Mouse (Mus musculus): ENCODE measurements around the gene Sltm.
"Not testable (repeated sequence)": the region's sequence is repeated elsewhere in the genome, so short reads cannot be mapped to it uniquely, and the experiment has no call there.

Sltm gene

DNA sequence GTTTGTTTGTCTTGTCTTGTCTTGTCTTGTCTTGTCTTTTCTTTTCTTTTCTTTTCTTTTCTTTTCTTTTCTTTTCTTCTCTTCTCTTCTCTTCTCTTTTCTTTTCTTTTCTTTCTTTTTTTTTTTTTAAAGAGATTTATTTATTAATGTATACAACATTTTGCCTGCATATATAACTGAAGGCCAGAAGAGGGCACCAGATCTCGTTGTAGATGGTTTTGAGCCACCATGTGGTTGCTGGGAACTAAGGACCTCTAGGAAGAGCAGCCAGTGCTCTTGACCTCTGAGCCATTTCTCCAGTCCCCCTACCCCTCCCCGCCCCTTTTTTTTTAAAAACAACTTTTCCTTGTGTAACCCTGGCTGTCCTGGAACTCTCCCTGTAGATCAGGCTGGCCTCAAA, 9.7 kb downstream of the Sltm start:
- not testable (repeated sequence) for DNase-seq

GRCm38 (mm10) chr9:70555431-70555830, 12.9 kb downstream of the Sltm start:
- DNase-seq, result no peak

DNA sequence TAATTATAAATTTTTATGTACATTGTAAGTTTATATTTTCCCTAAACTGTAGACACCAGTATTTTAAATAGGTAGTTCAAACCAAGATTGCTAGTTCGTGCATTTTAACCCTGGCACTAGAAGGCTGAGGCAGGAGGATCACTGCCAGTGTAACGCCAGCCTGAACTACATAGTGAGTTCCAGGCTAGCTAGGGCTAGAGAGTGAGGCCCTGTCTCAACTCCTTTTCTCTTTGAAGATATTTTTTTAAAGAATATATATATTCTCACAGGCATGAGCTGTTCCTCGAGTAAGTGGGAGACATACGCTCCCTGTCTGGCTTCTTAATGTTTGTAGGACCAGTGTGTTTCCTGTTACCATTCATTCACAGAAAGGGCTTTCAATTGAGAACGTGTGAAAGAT, 14.2 kb downstream of the Sltm start:
- no peak for DNase-seq

DNA sequence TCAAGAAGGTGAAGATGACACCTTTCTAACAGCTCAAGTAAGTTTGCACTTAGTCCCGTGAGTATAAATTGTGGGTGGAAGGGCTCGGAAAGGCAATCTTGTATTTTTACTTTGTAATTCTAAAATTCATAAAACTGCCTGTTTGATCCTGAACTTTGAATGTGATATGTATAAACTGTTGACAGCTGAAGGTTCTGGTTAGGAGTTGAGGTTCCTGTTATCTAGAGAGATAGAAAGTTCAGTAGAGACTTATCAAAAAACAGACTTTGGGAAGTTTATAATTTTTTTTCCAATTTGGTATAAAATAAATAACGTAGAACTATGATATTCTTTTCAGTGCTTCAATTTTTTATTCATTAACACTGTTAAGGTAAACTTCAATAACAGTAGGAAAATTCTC, 20.3 kb downstream of the Sltm start:
- DNase-seq, result no peak

GRCm38 (mm10) chr9:70567651-70568050, 25.1 kb downstream of the Sltm start:
- DNase-seq, result no peak

DNA sequence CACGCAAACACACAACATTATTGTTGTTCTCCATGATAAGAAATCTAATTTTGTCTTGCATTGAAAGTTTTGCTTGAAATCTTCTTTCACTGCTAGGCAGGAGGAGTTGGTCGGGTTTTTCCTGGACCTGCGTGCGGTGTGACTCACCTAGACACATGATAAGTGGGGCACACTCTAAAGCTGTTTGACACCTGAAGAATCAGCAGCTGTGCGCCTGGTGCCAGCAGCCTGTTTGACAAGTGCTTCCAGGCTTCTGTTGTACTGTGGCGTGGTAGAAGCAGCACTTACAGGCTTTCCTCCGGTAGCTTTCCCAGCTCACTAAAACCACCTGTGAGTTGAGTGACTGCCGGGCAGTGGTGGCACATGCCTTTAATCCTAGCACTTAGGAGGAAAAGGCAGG, 27.8 kb downstream of the Sltm start:
- no peak for DNase-seq

DNA sequence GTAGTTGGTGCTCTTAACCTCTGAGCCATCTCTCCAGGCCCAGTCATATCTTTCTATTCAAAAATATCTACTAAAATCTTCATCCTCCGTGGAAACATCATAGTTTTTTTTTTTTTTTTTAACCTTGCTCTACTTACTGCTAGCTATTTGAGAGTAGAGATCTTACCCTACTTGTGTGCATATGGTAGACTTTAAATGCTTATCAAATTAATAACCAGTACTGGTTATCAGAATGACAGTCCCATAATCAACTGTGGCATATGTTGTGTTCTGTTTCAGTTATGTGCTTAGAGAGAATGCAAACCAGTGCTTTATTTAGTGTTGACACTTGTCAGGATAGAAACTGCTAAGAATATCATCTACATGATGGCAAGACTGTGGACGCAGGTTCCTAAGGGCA, 35.6 kb downstream of the Sltm start:
- no peak for DNase-seq

- DNase-seq, result no peak
These were observed 38.4 kb downstream of the Sltm start for GRCm38 (mm10) chr9:70580956-70581355.

DNA sequence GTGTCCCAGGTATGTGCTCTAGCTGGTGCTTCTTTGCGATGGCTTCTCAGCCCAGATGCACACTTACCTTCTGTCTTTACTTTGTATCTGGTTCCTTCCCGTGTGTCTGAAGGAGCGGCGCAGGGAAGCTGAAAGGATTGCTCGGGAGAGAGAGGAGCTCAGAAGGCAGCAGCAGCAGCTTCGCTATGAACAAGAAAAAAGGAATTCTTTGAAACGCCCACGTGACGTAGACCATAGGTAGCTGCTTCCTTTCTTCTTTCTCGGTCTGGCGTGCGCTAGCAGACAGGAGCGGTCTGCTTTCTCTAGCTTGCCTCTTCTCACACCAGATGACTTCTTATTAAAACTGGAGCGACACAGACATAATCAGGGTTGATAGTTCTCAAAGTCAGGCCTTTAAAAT, 42.1 kb downstream of the Sltm start:
- no peak for DNase-seq

DNA sequence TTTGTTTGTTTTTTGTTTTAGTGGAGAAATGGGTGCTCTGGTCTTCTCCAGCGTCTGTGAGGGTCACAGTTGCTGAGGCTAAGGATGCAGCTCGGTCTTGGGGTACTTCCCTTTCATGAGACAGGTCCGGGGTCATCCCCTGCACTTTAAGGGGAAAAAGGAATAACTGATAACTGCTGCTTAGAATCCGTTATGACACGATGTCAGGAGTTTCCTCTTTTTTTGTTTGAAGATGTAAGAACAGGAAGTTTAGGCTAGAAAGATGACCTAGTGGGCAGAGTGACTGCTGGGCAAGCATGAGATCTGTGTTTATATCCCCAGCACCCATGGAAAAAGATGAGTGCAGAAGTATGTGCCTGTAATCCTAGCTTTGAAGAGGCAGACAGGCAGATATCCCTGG, 42.6 kb downstream of the Sltm start:
- DNase-seq, result no peak

DNA sequence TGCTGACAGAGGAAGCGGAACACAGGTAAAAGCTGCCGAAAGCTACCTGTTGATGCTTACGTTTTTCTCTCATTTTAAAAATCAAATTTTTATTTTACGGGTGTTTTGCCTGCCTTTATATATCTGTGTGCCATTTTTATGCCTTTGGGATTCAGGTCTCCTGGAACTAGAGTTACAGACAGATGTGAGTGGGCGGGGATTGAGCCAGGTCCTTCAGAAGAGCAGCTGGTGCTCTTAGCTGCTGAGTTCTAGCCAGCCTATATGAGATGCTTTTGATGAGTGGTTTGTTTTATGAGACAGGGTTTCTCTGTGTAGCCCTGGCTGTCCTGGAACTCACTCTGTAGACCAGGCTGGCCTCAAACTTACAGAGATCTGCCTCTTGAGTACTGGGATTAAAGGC, 44.6 kb downstream of the Sltm start:
- no peak for DNase-seq

DNA sequence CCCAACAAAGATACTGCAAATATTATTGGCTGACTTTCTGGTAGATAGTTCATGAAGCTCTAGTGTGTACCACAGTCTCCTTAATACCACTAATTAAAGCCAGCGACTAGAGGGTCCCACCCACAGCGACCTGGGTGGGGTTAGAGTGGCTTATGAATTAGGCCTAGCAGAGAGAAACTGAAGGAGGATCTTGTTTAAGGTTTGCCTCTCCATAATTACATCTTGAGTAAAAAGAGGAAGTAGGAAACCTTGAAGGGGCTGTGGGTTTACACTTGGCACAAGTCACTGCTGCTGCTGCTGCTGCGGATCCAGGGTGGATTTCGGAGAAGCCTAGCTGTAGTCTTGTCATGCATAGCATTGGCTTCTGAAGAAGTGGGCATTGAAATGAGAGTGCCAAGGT, 48.2 kb downstream of the Sltm start:
- no peak for DNase-seq

GRCm38 (mm10) chr9:70591486-70591885, 48.9 kb downstream of the Sltm start:
- DNase-seq, result no peak

DNA sequence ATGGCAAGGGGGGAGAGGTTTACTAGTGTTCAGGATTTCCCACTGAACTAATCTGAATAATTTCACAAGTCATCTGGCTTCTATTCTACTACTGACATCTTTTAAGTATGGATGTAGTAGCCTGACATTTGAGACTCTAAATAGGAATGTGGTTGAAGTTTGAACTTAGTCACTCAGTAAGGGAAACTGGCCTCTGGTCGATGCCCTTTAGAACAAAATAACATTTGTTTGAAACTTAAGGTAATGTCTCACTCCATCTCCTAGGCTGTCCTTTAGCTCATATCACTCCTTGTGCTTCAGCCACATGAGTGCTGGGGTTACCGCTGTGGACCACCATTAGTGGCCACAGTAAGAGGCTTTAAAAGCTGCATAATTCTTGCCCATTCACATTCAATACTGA, 55.7 kb downstream of the Sltm start:
- DNase-seq, result no peak

DNA sequence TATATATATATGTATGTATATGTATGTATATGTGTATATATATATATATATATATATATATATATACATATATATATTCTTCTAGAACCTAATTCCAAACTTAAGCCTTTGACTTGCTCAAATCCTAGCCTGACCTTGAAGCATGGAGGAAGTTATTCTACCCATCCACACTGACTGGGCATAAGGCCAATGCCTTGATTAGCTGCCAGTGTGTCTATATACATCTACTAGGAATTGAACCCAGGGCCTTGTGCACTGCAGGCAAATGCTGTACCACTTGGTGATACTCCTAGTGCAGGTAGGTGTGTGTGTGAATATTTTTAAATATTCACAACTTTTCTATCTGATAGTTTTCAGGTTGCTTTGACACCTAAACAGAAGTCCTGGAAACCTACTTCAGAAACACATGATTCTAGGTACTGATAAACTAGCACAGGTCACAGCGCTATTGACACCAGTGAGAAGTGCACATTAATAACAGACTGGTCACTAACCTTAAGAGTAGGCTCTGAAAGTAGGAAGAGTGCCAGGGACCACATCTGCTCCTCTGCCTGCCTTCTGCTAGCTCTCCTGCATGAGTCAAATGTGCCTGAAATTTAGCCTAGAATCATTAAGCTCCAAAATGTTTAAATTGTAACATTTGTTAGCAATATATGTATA, 59.8 kb downstream of the Sltm start:
- no peak for DNase-seq

DNA sequence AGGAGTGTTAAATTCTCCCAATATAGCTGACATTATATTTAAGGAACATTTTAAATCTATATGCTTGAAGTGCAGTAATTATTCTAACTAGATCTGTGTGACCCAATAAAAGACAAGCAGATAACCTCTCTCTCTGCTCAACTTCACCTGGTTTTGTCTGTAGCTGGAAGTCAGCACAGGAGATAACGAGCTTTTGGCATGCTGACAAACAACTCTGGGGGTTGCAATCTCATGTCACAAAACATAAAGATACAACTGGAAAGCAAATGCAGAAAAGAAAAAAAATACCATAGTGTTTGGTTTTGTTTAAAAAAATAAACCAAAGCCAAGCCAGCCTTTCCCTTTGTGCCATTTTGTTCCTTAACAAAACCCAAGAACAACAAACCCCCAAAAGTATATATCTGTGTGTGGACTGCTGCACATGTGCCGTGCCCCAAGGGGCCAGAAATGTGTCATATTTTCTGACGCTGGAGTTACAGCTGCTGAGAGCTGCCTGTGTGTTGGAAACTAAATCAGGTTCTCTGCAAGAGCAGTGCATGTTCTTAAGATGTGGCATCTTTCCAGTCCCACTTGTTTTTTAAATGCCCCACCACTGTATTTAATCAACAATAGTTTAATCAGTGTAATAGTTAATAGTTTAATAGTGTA, 68.6 kb downstream of the Sltm start:
- DNase-seq, result no peak

DNA sequence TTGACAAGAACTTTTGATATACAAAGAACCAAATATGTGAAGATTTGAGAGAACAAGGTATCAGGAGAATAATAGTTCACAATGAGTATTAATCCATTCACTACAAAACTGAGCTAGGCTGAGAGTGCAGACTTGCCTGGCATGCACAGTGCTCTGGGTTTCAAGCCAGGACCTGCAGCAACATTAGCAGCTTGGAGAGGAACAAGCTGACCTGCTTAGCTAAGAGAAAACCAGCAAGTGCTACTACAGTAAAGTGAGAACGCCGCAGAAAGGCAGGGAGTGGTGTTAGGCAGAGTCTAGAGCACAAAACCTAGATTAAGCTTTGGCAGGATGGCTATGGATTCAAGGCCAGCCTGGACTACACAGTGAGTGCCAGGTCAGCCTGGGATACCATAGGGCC, 87.2 kb downstream of the Sltm start:
- no peak for DNase-seq

GRCm38 (mm10) chr9:70631665-70632064, 89.1 kb downstream of the Sltm start:
- no peak for DNase-seq

DNA sequence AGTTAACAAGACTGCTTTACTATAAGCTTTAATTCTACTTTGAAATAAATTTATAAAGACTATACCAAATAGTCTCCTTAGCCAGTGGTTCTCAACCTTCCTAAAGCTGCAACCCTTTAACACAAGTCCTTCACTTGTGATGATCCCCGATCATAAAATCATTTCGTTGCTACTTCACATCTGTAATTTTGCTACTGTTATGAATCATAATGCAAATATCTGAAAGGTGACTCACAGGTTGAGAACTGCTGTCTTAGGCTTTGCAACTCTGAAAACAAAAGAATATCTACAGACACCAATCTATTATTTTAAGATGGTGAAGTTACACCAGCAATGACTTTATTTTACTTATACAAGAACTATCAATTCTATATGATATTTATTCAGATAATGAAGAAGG, 94.2 kb downstream of the Sltm start:
- no peak for DNase-seq

Measured in lung, postnatal 14 days (tissue).